Mouse (Mus musculus) thymus, postnatal 14 days (tissue): ENCODE results near the gene Aspg.
A peak's percentile ranks its signal among the peaks of the same experiment; 100 is the strongest.

Source experiments
- DNase-seq: peaks from one replicate; pipeline ENCODE4 v3.0.0; 2021

Aspg gene

GRCm38 (mm10) chr12:112106541-112106971 is at the start of gene Aspg:
Aspg (plus strand) TSS chr12:112106679.
- no peak for DNase-seq

- peak; percentile 64 for DNase-seq
Observed at GRCm38 (mm10) chr12:112077651-112078050, 28.8 kb upstream of the Aspg start.

GRCm38 (mm10) chr12:112079911-112080310 is 26.6 kb upstream of the Aspg start:
- DNase-seq: no peak

GRCm38 (mm10) chr12:112080911-112081310 is 25.6 kb upstream of the Aspg start:
- no peak for DNase-seq

GRCm38 (mm10) chr12:112082241-112082640 is 24.2 kb upstream of the Aspg start:
- no peak for DNase-seq

GRCm38 (mm10) chr12:112086250-112086649 is 20.2 kb upstream of the Aspg start:
- DNase-seq: no peak

- DNase-seq: no peak
Observed at GRCm38 (mm10) chr12:112086726-112087125, 19.8 kb upstream of the Aspg start.

GRCm38 (mm10) chr12:112088609-112089324 is 17.7 kb upstream of the Aspg start:
- DNase-seq: no peak

GRCm38 (mm10) chr12:112091054-112091453 is 15.4 kb upstream of the Aspg start:
- peak; percentile 54 for DNase-seq

GRCm38 (mm10) chr12:112094261-112094880 is 12.1 kb upstream of the Aspg start:
- DNase-seq: no peak

- no peak for DNase-seq
Observed at GRCm38 (mm10) chr12:112096051-112096732, 10.3 kb upstream of the Aspg start.

- DNase-seq: no peak
Observed at GRCm38 (mm10) chr12:112096733-112097117, 9.8 kb upstream of the Aspg start.

- DNase-seq: no peak
Observed at GRCm38 (mm10) chr12:112100106-112100505, 6.4 kb upstream of the Aspg start.

- no peak for DNase-seq
Observed at GRCm38 (mm10) chr12:112101045-112101444, 5.4 kb upstream of the Aspg start.

- DNase-seq: no peak
Observed at GRCm38 (mm10) chr12:112103179-112103578, 3.3 kb upstream of the Aspg start.

GRCm38 (mm10) chr12:112104890-112105289 is 1.6 kb upstream of the Aspg start:
- DNase-seq: no peak

- DNase-seq: no peak
Observed at GRCm38 (mm10) chr12:112107685-112108084, 1.2 kb downstream of the Aspg start.

- DNase-seq: no peak
Observed at GRCm38 (mm10) chr12:112108696-112109445, 2.4 kb downstream of the Aspg start.

GRCm38 (mm10) chr12:112109701-112110100 is 3.2 kb downstream of the Aspg start:
- no peak for DNase-seq

GRCm38 (mm10) chr12:112111323-112111722 is 4.8 kb downstream of the Aspg start:
- DNase-seq: no peak

GRCm38 (mm10) chr12:112112235-112112634 is 5.8 kb downstream of the Aspg start:
- DNase-seq: no peak

GRCm38 (mm10) chr12:112112686-112113396 is 6.4 kb downstream of the Aspg start:
- no peak for DNase-seq

GRCm38 (mm10) chr12:112113710-112114109 is 7.2 kb downstream of the Aspg start:
- DNase-seq: peak; percentile 73
